In the genomic region with DNA sequence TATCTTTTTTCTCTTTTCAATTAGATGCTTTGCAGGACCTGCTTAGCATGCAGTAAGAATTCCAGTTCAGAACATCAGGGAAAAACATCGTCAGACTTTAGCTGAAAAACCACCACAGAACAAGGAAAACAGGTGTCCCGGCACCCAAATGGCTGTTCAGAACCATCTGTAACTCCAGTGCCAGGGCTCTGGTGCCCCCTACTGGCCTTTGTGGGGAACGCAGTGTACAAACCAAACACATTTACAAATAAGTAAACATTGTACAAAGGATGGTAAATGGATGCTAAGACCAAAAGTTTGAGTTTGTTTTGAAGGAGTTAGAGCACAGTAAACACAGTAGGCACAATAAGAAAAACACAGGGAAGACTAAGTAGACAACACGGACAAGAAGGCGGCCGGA, we compare ENCODE assay signal across 9 mouse cellular contexts.
DNase-seq lines count a peak whose midpoint lies in the region; TF ChIP-seq lines count a peak whose summit lies in the region.
"Had no signal": no experiment of that assay in that cellular context is flagged by ENCODE, and none has a peak within 500 bp of the region (broad histone marks: within the 10 kb centered on the region; RNA-seq: fewer than 3 reads in every experiment).

No protein-coding gene starts in this region.

- no peak overlapping the region for H3K4me2 ChIP-seq in CH12.LX (ENCODE audit: insufficient read depth, low read depth, poor library complexity, severe bottlenecking)
- H3K4me2 ChIP-seq: embryonic facial prominence, embryonic 12.5 days had no signal

- no peak overlapping the region for H3K9ac ChIP-seq in CH12.LX (ENCODE audit: insufficient read depth, low read depth)
- H3K9ac ChIP-seq: embryonic facial prominence, embryonic 12.5 days had no signal

- H3K79me2 ChIP-seq in CH12.LX (replicated peaks; ENCODE audit: control insufficient read depth, extremely low read depth, insufficient read depth, poor library complexity, severe bottlenecking): no peaks in the 10 kb centered on the region

- H3K4me1 ChIP-seq in CH12.LX (ENCODE audit: control insufficient read depth in 1 of 2, insufficient read depth in 2 of 2): peaks cover 0 to 12% of the 10 kb centered on the region in 2 experiments; a peak in 3 of 4 replicates
- H3K4me1 ChIP-seq: embryonic facial prominence, embryonic 12.5 days; midbrain, embryonic 10.5 days had no signal

- no peak overlapping the region for H3K27ac ChIP-seq in CH12.LX (ENCODE audit: insufficient read depth, low read depth)
- H3K27ac ChIP-seq: embryonic facial prominence, embryonic 12.5 days; midbrain, embryonic 10.5 days had no signal

- TF ChIP-seq RAD21 in CH12.LX (IDR thresholded peaks at IDR 0.05; ENCODE audit: low read depth, low read length): peak; percentile 39

- peaks cover 3% of the 10 kb centered on the region for H3K9me3 ChIP-seq in CH12.LX (replicated peaks; ENCODE audit: low read length)
- H3K9me3 ChIP-seq: midbrain, embryonic 10.5 days had no signal

- dilution Hi-C loops in CH12.LX (cut with MboI; ENCODE audit: extremely low pct_ligation_motif_present, extremely low pct_unique_long_range_greater_than_20kb, low sequenced_read_pairs): no loop called here

- DNase-seq in kidney, adult 9 months: peak; percentile 14
- DNase-seq in kidney, postnatal 4 days: no peak
- peak; percentile 16 for DNase-seq in CH12.LX (ENCODE audit: extremely low read depth)
- peak; percentile 24 for DNase-seq in WW6 (ENCODE audit: low read depth, low spot score)
- peak; percentile 61 for DNase-seq in naive thymus-derived CD4-positive, alpha-beta T cell, adult 2 months (ENCODE audit: low read depth)
- DNase-seq in Muller cell, postnatal 12 days (ENCODE audit: inconsistent ontology term): no peak
- DNase-seq in embryo, embryonic 11 days: no peak

- no peak for TF ChIP-seq EP300 in CH12.LX (IDR thresholded peaks at IDR 0.05; ENCODE audit: low read length)

- H3K4me3 ChIP-seq in CH12.LX (replicated peaks in 1 of 3; ENCODE audit: low read depth in 2 of 3, low read length in 2 of 3, poor library complexity in 1 of 3): no peak overlapping the region
- H3K4me3 ChIP-seq: embryonic facial prominence, embryonic 12.5 days; midbrain, embryonic 10.5 days had no signal

- peak; percentile 51 for TF ChIP-seq CTCF in CH12.LX (conservative IDR thresholded peaks at IDR 0.05 in 1 of 2, IDR thresholded peaks at IDR 0.05 in 1 of 2; ENCODE audit: low read depth in 2 of 2, low read length in 2 of 2)

- peaks cover 22 to 40% of the 10 kb centered on the region in 2 experiments for H3K36me3 ChIP-seq in CH12.LX (replicated peaks in 1 of 2; ENCODE audit: control insufficient read depth in 1 of 2, insufficient read depth in 1 of 2, low read length in 1 of 2)

- no peaks in the 10 kb centered on the region for H3K27me3 ChIP-seq in CH12.LX (replicated peaks)
- H3K27me3 ChIP-seq: embryonic facial prominence, embryonic 12.5 days had no signal

- in situ Hi-C loops in CH12.LX (cut with MboI; ENCODE audit: low pct_ligation_motif_present, low pct_unique_long_range_greater_than_20kb, low sequenced_read_pairs): no loop called here

- TF ChIP-seq POLR2A in CH12.LX (IDR thresholded peaks at IDR 0.05; ENCODE audit: low read depth, low read length): no peak

TF ChIP-seq in CH12.LX, 34 proteins besides CTCF, POLR2A, EP300 and RAD21:
- TF ChIP-seq USF1 (IDR thresholded peaks at IDR 0.05; ENCODE audit: low read depth, low read length) (no peak), NRF1 (IDR thresholded peaks at IDR 0.05; ENCODE audit: low read depth, low read length) (no peak), TBP (conservative IDR thresholded peaks at IDR 0.05; ENCODE audit: low read depth, low read length) (no peak), SIN3A (IDR thresholded peaks at IDR 0.05; ENCODE audit: low read length) (no peak), MAX (IDR thresholded peaks at IDR 0.05; ENCODE audit: low read length) (no peak), E2F4 (IDR thresholded peaks at IDR 0.05; ENCODE audit: insufficient replicate concordance, low read depth, low read length) (no peak), ZNF384 (IDR thresholded peaks at IDR 0.05; ENCODE audit: low read depth, low read length) (no peak)

Comparison
In these comparisons a context has a peak if more than half of its experiments do, and no peak if none do; other contexts are left out.
1. DNase-seq: peak in kidney, adult 9 months (single experiment), CH12.LX (single experiment), WW6 (single experiment) and naive thymus-derived CD4-positive, alpha-beta T cell, adult 2 months (single experiment); none in kidney, postnatal 4 days (0 of 2), Muller cell, postnatal 12 days (single experiment) and embryo, embryonic 11 days (single experiment).